Mouse (Mus musculus): ENCODE results near the gene Akap14. TPM values are rescaled to one million over a fixed set of nuclear protein-coding genes. Genes with fewer than 3 reads are reported as not detected.
"Not testable (repeated sequence)": the region's sequence is repeated elsewhere in the genome, so short reads cannot be mapped to it uniquely, and the experiment has no call there.

The Akap14 gene
- total RNA-seq (2021) = not detected
- long read RNA-seq, experiment 1 = 0 reads
- long read RNA-seq, experiment 2 = 0 reads

DNA sequence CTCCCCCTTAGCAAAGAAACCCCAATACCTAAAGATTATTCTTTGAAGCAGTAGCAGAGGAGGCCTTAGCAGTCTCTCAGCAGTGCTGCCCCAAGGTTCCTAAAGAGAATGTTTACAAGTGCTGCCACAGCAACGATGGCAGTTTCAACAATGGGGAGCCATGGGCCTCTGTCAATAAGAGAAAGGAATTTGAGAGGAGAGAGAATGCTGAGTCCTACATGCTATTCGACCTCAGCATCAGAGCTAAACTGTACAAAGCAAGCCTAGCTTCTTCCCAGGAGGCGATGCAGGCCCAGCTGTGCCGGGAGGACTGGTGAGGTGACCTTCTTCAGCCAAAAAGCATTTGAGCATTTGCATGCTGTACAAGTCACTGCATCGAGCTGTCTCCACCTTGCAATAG is at the start of gene Akap14:
TSS of gene Akap14 (minus strand) at position 101 of the 400 bp plus-strand sequence.
- DNase-seq (ENCODE audit: low spot score) = no peak

DNA sequence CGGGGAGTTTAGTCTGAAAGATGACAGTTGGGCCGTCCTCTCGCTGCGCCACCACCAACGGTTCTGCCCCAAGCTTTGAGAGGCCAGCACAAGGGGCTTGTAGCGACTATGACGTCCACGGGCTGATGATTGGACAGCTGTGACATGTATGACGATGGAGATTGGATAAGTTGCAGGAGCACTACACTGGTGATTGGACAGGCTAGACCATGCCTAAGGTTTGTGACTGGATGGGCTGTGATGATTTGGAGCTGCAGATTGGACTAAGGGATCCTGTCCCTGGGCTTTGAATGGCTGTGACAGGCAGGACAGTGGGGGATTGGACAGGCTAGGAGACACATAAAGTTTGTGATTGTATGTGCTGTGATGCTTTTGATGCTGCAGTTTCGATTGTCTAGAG is 42.3 kb upstream of the Akap14 start, which contains the start of gene Gm9:
TSS of gene Gm9 (minus strand) at position 101 of the 400 bp plus-strand sequence.
- no peak for DNase-seq (ENCODE audit: low spot score)

DNA sequence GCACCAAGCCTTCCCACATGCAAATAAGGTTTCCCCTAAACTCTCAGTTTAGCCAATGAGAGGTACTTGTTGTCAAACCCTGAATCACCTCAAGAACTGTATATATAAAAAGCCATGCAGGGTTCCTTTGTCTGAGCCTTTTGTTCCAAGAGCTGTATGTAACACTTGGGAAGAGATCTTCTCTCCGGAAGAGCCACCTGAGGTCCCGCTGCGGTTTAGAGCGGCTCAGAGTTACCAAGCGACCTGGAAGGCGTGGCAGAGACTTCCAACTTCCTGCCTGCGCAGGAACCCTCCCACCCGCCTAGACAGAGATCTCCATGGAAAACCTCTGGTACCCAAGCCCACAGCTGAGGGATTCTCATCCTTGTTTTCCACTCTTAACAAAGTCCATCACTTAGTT is 30.0 kb upstream of the Akap14 start:
- no peak for DNase-seq (ENCODE audit: low spot score)

DNA sequence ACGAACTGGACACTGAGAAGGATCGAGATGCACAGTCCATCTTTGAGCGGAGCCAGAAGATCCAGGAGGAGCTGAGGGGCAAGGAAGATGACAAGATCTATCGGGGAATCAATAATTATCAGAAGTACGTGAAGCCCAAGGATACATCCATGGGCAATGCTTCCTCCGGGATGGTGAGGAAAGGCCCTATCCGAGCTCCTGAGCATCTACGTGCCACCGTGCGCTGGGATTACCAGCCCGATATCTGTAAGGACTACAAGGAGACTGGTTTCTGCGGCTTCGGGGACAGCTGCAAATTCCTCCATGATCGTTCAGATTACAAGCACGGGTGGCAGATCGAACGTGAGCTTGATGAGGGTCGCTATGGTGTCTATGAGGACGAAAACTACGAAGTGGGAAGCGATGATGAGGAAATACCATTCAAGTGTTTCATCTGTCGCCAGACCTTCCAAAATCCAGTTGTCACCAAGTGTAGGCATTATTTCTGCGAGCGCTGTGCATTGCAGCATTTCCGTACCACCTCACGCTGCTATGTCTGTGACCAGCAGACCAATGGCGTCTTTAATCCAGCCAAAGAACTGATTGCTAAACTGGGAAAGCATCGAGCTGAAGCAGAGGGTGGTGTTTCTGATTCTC is 23.2 kb upstream of the Akap14 start:
- peak; percentile 0 for DNase-seq (ENCODE audit: low spot score)

DNA sequence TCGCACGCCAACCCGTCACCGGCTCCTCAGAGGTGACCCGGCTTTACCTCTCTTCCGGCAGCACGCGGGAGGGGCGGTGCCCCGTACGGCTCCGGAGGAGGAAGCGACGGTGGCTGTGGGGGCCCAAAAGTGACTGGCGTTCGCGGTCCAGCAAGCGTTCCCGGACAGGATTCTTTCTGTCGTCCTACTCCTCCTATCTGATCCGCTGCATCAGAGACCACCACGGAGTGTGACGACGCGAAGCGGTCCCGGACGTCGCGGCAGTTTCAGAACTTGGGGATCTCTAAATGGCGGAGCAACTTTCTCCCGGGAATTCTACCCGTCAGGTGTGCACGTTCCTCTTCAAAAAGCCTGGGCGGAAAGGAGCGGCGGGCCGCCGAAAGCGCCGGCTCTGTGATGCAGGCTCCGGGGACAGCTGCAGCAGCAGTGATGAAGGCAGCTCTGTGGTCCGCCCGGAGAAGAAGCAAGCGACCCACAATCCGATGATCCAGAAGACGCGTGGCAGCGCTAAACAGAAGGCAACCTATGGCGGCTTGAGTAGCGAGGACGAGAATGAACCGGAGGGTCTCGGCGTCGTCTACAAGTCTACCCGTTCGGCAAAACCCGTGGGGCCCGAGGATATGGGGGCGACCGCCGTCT is 22.6 kb upstream of the Akap14 start, which contains the start of the genes Ndufa1 and Rnf113a1:
TSS of gene Ndufa1 (minus strand) at position 59 of the 639 bp plus-strand sequence.
TSS of gene Rnf113a1 (plus strand) at position 141 of the 639 bp plus-strand sequence.
- DNase-seq (ENCODE audit: low spot score) = peak; percentile 69

DNA sequence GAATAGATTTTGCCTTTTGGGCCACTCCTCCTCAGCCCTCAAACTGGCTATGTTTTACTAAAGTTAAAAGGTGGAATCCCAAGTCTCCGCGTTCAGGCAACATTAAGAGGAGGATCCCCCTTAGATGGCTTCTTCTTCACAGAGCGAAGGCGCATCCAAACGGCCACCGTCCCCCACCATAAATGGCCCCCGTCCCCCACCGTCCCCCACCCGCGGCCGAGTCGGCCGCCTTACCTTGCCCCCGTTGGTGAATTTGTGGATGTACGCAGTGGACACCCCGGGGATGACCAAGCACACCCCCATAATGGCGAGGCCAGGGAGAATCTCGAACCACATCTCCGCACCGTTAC is 22.1 kb upstream of the Akap14 start:
- DNase-seq (ENCODE audit: low spot score) = no peak

DNA sequence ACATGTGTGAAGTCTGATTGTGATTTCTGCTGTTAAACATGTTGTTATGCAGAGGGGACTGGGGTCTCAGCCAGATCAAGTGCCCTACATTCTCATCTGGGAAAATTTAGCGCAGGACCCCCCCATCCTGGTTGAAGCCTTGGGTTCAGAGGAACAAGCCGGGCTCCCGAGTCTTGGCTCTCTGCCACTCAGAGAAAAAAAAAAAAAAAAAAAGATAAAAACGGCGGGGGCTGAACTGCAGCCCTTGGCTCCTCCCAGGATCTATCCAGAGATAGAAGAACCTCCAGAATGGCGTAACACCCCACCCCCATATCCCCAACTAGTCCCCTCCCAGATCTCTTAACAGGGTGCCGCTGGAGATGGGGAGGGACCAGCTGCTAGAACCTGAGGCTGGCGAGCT is 15.8 kb upstream of the Akap14 start:
- DNase-seq (ENCODE audit: low spot score) = not testable (repeated sequence)

DNA sequence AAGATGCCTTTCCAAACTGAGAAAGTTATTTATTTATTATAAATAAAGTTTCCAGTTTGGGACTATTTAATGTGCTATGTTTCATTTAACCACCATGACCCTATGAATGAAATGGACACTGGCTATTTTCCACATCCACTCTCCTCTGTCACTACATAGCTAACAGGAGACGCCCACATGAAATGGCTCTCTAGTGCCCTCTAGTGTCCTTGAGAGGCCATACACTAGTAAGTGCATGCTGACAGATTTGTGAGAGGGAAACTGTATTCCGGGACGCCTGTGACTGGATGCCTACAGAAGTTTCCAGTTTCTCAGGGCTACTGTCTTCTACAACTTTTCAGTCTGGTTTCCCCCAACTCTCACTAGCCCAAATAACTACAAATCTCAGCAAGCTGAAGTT is 1.6 kb downstream of the Akap14 start:
- peak; percentile 27 for DNase-seq (ENCODE audit: low spot score)

DNA sequence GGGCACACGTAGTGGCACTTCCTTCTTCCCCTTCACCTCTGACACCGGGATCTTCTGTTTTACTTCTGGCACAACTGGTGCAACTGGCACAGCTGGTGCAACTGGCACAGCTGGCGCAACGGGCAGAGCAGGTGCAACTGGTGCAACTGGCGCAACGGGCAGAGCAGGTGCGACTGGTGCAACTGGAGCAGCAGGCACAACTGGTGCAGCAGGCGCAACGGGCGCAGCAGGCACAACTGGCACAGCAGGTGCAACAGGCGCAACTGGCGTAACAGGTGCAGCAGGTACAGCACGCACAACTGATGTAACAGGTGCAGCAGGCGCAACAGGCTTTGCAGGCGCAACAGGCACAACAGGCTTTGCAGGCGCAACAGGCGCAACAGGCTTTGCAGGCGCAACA is 5.5 kb downstream of the Akap14 start:
- DNase-seq (ENCODE audit: low spot score) = no peak

DNA sequence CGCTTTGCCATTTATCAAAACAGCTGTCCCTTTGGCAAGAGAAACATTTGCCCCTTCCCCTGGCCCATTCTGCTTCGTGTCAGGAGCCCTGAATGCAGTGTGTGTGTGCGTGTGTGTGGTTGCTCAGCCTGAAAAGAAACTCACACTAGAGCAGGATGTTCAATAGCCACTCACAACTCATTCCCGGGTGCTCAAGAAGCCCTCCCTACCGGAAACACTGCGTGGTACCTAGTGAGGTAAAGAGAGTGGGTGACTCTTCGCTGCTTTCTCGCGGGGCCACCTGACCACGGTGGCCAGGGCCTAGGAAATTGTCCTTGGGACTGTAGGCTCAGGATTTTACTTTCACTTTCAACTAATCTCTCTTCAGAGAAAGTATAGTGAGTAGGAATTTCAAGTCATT is 7.5 kb downstream of the Akap14 start:
- no peak for DNase-seq (ENCODE audit: low spot score)

DNA sequence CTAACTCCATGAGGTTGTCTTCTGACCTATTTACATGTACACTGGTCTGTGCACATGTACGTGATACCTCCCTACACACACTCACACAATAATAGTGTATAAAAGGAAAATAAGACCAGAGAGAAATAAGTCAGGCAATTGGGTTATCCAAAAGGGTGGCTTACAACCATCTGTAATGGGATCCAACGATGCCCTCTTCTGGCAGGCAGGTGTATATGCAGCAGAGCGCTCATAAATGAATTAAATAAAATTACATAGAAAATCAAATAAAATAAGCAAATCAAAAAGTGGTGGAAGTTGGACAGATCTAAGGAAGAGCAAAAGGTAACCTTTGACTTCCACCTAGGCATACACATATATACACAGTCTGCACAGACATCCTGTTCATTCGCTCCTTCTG is 10.8 kb downstream of the Akap14 start:
- no peak for DNase-seq (ENCODE audit: low spot score)

DNA sequence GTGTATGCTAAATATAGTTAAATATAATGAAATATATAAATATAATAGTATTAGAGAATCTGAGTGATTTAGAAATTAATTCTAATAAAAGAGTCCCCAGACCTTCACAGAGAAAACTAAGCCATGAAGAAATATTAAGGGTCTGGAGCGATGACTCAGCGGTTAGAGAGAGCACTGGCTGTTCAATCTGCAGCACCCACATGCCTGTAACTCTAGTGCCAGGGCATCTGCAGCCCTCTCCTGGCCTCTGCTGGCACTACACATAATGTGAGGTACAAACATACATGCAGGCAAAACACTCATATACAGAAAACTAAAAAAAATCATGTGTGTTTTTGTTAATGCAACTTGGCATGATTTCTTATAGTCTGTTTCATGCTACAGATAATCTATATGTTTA is 23.7 kb downstream of the Akap14 start:
- no peak for DNase-seq (ENCODE audit: low spot score)

DNA sequence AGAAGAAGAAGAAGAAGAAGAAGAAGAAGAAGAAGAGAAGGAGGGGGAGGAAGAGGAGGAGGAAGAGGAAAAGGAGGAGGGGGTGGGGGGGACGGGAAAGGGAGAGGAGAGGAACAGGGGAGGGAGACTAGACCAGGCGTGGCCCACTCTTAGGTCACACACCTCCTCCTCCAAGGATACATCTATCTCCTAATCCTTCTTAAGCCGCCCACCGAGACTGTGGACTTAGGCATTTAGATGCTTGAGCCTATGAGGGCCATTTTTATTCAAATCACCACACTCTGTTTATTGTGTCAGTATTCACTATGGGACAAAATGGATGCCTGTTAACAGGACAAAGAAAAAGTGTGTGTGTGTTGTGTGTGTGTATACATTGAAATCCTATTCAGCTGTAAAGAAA is 24.1 kb downstream of the Akap14 start:
- DNase-seq (ENCODE audit: low spot score) = not testable (repeated sequence)

DNA sequence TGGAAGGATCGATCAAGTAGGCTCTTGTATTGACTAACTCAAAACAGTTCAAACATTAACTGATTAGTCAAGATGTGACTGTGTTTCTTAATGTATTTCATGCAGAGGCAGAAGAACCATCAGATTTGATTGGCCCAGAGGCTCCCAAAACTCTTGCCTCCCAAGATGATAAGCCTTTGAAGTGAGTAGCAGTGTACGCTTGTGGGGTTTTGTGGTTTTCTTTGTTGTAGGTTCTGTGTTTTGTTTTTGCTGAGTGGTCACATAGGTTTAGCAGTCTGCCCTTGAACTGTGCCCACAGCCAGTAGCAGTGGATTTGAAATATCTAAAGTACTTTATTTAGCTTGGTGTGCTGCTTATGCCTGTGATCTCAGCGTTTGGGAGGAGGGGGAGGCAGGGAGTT is 26.9 kb downstream of the Akap14 start:
- DNase-seq (ENCODE audit: low spot score) = no peak

DNA sequence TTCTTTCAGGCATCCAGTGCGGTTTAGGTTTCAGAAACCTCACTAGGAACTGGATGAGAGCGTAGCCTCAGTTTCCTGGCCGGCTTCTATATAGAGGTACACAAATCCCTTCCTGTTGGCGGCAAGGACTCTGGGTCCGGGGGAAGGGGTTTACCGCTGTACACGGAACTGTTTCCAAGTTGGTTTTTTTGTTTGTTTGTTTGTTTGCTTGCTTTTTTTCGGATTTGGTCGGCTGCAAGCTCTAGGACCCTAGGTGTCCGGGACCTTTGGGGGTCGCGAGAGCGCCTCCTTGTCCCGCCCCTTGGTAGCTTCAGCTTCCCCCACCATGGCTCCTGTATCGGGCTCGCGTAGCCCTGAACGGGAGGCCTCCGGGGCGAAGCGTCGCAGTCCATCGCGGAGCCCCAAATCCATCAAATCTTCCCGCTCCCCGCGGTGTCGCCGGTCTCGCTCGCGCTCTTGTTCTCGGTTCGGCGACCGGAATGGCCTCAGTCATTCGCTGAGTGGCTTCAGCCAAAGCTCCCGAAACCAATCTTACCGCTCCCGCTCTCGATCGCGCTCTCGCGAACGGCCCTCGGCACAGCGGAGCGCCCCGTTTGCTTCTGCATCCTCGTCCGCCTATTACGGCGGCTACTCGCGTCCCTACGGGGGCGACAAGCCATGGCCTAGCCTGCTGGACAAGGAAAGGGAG is 41.8 kb downstream of the Akap14 start, which contains the start of gene Nkap:
TSS of gene Nkap (plus strand) at position 125 of the 688 bp plus-strand sequence.
- peak; percentile 68 for DNase-seq (ENCODE audit: low spot score)

DNA sequence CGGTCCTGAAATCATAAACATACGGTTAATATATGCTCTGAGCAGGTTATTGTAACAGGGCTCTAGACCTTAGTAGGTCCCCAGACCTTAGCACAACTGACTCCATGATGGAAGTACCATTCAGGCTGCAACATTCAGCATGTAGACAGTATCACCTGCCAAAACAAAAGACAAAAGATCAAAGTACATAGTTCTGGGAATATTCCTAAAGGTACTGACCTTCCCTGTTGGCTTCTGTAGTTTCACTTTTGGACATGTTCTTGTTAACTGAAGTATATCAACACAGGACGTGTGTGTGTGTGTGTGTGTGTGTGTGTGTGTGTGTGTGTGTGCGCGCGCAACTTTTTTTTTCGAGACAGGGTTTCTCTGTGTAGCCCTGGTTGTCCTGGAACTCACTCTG is 43.1 kb downstream of the Akap14 start:
- DNase-seq (ENCODE audit: low spot score) = no peak

DNA sequence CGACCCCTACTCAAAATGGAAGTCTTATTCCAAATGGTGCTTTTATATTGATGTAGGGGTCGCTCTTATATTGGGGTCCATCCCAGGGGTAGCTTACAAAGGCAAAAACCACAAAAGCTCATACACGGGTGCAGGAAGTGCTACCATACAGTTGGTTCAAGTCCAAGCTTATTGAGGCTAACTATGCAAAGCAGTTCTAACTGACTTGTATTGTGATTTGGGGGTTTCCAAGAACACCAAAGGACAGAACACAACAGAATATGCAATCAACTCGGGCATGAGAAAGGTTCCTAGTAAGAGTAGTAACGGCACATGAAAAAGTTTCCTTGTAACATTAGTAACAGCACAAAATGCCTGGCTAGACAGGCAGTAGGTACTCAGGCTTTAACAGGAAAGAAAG is 48.4 kb downstream of the Akap14 start:
- no peak for DNase-seq (ENCODE audit: low spot score)

DNA sequence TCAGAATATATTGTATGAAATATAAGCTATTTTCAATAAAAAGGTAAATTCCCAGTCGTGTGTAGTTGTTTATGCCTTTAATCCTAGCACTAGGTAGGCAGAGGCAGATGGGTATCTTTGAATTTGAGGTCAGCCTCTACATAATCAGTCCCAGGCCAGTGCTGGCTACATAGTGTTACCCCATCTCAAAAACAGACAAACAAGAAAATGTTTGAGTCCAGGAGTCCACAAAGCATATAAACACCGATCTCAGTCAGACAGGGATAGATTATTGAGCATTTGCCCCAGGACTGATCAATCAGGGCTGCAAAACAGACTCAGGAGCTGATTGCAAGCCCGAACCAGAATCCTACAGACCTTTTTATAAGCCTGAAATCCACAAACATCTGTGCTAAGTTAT is 49.1 kb downstream of the Akap14 start:
- DNase-seq (ENCODE audit: low spot score) = no peak

DNA sequence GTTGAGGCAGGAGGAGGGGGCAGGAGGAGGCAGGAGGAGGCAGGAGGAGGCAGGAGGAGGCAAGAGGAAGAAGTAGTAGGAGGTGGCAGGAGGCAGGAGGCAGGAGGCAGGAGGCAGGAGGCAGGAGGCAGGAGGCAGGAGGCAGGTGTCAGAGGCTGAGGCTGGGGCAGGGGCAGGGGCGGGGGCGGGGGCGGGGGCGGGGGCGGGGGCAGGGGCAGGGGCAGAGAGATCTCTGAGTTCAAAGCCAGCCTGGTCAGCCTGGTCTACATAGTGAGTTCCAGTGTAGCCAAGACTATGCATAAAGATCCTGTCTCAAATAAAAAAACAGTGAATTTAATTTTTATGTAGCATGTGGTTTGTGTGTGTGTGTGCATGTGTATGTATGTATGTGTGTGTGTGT is 51.6 kb downstream of the Akap14 start:
- no peak for DNase-seq (ENCODE audit: low spot score)

DNA sequence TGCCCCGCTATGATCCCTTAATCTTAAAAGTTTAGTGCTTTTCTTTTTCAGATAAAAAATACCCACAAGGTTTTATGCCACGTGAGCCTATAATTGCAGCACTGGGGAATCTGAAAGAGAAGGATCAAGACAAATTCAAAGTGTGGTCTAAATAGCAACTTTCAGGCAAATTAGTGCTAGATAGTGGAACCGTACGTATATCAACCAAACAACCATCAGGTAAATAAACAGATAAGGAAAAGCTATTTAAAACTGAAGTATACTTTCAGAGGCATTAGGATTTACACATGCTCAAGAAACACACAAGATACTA is 57.8 kb downstream of the Akap14 start:
- DNase-seq (ENCODE audit: low spot score) = no peak

DNA sequence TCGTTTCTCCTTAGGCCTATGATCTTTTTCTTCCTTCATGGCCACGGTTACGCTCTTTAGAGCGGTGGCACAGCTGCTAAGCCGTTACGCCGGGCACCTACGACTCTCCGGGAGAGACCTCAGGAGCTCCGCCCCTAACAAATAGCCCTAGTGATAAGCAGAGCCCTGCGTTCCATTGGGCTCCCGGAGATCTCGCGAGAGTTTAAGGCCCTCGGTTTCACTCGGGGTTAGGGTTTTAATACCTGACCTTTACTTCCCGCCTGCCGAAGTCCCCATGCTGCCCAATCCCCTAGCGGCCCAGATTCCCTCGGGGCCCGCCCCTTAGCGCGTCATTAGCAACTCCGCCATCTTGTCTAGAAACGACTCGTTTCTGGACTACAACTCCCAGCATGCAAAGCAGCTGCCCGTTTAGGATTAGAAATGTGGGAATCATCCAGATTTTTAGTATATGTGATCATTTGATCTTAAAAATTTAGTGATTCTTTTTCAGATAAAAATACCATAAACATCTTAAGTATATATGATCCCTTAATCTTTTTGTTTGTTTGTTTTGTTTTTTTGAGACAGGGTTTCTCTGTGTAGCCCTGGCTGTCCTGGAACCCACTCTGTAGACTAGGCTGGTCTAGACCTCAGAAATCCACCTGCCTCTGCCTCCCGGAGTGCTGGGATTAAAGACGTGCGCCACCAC is 58.3 kb downstream of the Akap14 start, which contains the start of gene Upf3b:
TSS of gene Upf3b (minus strand) at position 130 of the 688 bp plus-strand sequence.
- peak; percentile 92 for DNase-seq (ENCODE audit: low spot score)
